Mouse (Mus musculus): ENCODE results near the gene AW209491.

- TF ChIP-seq CTCF (IDR thresholded peaks at IDR 0.05; ENCODE audit: low read depth, low read length): no peak
- TF ChIP-seq POLR2A (IDR thresholded peaks at IDR 0.05; ENCODE audit: borderline replicate concordance, low read depth, low read length): no peak
Observed at GRCm38 (mm10) chr13:14612926-14613529, 16.9 kb upstream of the AW209491 start, which contains the start of the genes Mrpl32 and Psma2.

All from bone marrow macrophage, adult 2 months (primary cell).